Mouse (Mus musculus): ENCODE data around the gene Elane.

DNA sequence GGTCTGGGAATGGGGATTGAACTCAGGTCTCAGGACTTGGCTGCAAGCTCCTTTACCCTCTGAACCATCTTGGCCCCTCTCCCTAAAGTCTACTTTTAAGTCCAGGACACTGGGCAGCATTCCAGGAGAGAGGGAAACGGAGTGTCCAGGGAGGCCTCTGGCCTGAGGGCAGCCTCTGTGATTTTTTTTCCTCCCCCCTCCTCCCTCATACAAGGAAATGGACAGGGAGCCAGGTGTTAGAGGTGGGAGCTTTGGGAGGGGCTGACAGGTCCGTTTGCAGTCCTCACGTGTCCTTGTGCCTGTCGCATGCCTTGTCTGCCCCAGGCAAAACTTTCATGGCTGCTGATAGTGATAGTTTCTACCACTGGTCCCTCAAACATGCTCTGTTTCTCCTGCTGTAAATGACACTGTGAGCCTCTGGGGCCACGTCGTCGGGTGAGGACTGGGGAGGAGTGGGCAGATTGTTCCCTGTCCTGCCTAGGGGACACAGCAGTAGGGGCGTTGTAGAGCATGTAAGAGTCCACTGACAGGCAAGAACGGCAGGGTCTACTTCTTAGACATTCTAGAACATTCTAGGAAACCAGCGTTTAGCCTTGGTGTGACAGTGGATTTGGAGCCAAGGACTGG, 50.4 kb downstream of the Elane start:
- TF ChIP-seq TCF12 (IDR thresholded peaks at IDR 0.05; ENCODE audit: insufficient read depth, poor library complexity, severe bottlenecking) (no peak), MYOD1 (IDR thresholded peaks at IDR 0.05; ENCODE audit: control insufficient read depth in 1 of 3, insufficient read length in 2 of 3, low read depth in 2 of 3) (no peak), MYOG (IDR thresholded peaks at IDR 0.05; ENCODE audit: control insufficient read depth in 1 of 3, insufficient read depth in 1 of 3, insufficient read length in 2 of 3, low read depth in 2 of 3) (no peak), REST (IDR thresholded peaks at IDR 0.05; ENCODE audit: insufficient read depth, insufficient read length) (no peak)
